Mouse (Mus musculus): ENCODE results near the gene Tax1bp3.

DNA sequence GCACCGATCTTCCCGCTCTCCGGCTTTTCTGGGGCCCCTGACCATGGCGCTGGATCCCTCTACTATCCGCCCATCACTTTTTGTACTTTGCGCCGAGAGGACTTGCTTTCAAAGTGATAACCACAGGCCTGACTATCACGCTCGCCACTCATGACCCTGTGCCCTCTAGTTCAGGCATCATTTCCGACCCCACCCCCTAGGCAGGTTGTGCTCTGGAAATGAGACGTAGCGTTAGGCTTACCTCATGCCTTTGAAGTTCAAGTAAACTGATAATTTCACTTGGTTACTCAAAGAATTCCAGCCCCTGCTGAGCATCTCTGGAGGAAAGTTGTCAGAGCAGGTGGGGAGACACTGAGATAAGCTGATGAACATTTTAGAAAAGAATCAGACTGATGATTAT lies 23.0 kb downstream of the Tax1bp3 start:
- TF ChIP-seq POLR2A (IDR thresholded peaks at IDR 0.05; ENCODE audit: low read depth, low read length), result peak; percentile 34; the same call in 1 of the 2 replicates
- no peak for TF ChIP-seq CTCF (IDR thresholded peaks at IDR 0.05; ENCODE audit: extremely low read depth, insufficient read length, insufficient replicate concordance, low read depth, low read length)
